Mouse (Mus musculus): ENCODE measurements at regions not wholly inside any gene's neighbourhood (a gene's known extent, or its start where the extent isn't known, plus 50 kb on each side); places are given as distances from the start of the nearest gene placed in this dataset.

DNA sequence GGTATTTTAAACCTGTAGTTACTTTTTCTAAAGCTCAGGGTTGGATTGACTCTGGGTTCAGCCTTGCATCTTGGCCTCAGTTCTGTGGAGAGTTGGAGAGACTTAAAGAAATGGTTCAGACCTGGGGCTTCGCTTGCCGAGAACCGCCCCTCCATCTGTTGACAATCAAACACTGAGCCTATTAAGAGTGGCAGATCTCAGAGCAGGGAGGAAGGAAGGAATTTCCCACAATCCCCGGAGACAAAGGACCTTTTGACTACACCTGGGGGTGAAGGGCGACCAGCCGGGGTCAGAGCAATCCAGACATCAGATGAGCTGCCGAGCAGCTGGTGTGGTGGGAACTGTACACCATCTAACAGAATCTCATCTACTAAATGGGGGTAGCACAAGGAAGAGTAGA is 267.8 kb upstream of the Habp2 start:
- TF ChIP-seq CTCF (IDR thresholded peaks at IDR 0.05; ENCODE audit: extremely low read depth, insufficient read length, insufficient replicate concordance, low read depth, low read length) (no peak), POLR2A (IDR thresholded peaks at IDR 0.05; ENCODE audit: low read depth, low read length) (no peak)

Data from small intestine, adult 2 months (tissue).